Mouse (Mus musculus) hindbrain, postnatal 0 days (tissue): Measurements from ENCODE around the gene Vamp9. TPM values are rescaled to one million over a fixed set of nuclear protein-coding genes. Genes with fewer than 3 reads are reported as not detected.

Experiments
- ATAC-seq: fragments of 200-750 bp; cut with Nextera tagmentation; 2 replicates; pipeline ENCODE4 v1.8.0; 2017; ENCODE audit warnings: mild to moderate bottlenecking, moderate TSS enrichment, moderate library complexity
- DNase-seq: peaks from one replicate; pipeline ENCODE4 v3.0.0-alpha.2; 2015; ENCODE audit warnings: low spot score
- H3K27ac ChIP-seq: fragments of 300-500 bp; sonication (generic); 2 replicates; pipeline ENCODE4 v1.5.1; 2014; ENCODE audit warnings: mild to moderate bottlenecking
- H3K27me3 ChIP-seq: fragments of 300-500 bp; sonication (generic); 2 replicates; pipeline ENCODE4 v1.6.1; 2014; ENCODE audit warnings: low read length, mixed read lengths; ENCODE audit not compliant: insufficient read depth
- H3K36me3 ChIP-seq: fragments of 300-500 bp; sonication (generic); 2 replicates; pipeline ENCODE4 v1.6.1; 2014; ENCODE audit warnings: low read length, mixed read lengths; ENCODE audit not compliant: insufficient read depth
- H3K4me1 ChIP-seq: fragments of 300-500 bp; sonication (generic); 2 replicates; pipeline ENCODE4 v1.6.1; 2014; ENCODE audit warnings: antibody characterized with exemption, low read length, mixed read lengths; ENCODE audit not compliant: insufficient read depth
- H3K4me2 ChIP-seq: fragments of 300-500 bp; sonication (generic); 2 replicates; pipeline ENCODE4 v1.6.1; 2014; ENCODE audit warnings: low read depth, mild to moderate bottlenecking, low read length, moderate library complexity, mixed read lengths
- H3K4me3 ChIP-seq: fragments of 300-500 bp; sonication (generic); 2 replicates; pipeline ENCODE4 v1.5.1; 2014; ENCODE audit warnings: low read length
- H3K9ac ChIP-seq: fragments of 300-500 bp; sonication (generic); replicated peaks from 2 replicates; pipeline ENCODE4 v1.6.1; 2014; ENCODE audit warnings: mild to moderate bottlenecking, low read length, moderate library complexity, mixed read lengths
- H3K9me3 ChIP-seq: fragments of 300-500 bp; sonication (generic); 2 replicates; pipeline ENCODE4 v1.6.1; 2016; ENCODE audit warnings: low read length, mixed read lengths
- CTCF ChIP-seq: IDR thresholded peaks from 2 replicates; pipeline ENCODE4 v1.5.1; 2016; ENCODE audit warnings: antibody characterized with exemption, control low read depth, low read depth
- WGBS: fragments of 180-500 bp; shearing (Covaris S2); extraction: QIAGEN DNeasy Blood & Tissue Kit; methylation state at CpG from one replicate; pipeline ENCODE4 v1.1.7; 2014; 5-methylcytosine and 5-hydroxymethylcytosine counted together
- polyA plus RNA-seq: library from polyadenylated mRNA; unstranded; fragments of >200 nt; fragmentation: Nextera tagmentation; extraction: Ambion mirVana; gene quantifications from 2 replicates; pipeline ENCODE4 v1.2.1, GENCODE M21; 2015
- total RNA-seq: library from RNA; depleted of rRNA; stranded (reverse); fragments of >200 nt; gene quantifications from 2 replicates; pipeline ENCODE4 v1.2.3, GENCODE M21; 2014

Gene Vamp9
- total and polyA plus RNA-seq, 2 experiments from 2014 or later: 0.31 to 1.2 TPM

DNA sequence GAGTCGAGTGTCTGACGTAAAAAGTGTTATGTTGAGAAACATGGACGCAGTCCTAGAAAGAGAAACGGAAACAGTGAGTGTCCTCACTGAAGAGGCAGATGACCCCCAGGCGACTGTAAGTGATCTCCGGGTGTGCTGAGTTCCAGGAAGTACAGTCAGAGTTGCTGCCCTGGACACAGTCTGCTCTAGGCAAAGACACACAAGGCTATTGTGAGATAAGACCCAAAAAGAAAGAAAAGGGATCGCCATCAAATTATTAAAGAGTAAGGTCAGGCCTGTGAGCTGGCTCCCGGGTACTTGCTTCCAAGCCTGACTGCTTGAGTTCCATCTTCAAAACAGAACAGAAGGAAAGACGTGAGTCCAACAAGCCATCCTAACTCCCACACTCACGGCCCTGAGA is 35.2 kb downstream of the Vamp9 start:
- no peaks in the 10 kb centered on the region for H3K36me3 ChIP-seq
- H3K9ac ChIP-seq: no peak overlapping the region
- no peaks in the 10 kb centered on the region for H3K4me1 ChIP-seq
- no peaks in the 10 kb centered on the region for H3K27me3 ChIP-seq
- H3K4me2 ChIP-seq: no peak overlapping the region
- DNase-seq (no peak), ATAC-seq (no peak)
- WGBS: 78% methylated on average over 10 of the region's 10 CpGs
- no peak for TF ChIP-seq CTCF
- H3K9me3 ChIP-seq: no peaks in the 10 kb centered on the region
- H3K27ac ChIP-seq: no peak overlapping the region
- no peak overlapping the region for H3K4me3 ChIP-seq

DNA sequence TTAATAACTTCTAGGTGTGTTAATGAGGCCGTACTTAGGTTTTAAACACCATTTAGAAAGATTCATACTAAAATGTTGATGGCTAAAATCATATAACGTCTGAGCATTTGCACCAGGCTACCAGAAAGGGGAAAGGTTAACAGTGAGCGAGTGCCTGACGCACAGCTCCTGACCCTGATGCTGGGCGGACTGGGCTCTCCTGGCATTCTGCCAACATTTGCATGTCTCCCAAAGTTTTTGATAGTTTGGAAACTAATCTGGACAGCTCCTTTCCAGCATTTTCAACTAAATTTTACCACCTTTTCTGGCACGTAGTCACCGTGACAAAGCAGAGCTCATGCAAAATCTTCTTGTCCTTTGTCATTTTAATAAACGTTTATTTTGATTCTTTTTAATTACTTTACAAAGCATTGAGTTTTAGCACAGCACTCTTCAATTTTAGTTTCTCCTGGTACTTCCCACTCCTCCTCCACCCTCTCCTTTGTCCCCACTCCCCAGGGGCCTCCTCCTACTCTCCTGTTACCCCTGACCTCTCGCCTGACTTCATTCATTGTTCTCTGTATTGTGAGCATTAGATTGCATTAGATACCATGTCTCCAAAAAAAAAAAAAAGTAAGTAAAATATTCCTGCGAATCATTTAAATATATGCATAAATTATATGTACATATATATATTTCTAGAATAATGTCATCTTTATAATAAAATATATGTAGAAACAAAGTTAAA is 35.9 kb downstream of the Vamp9 start:
- ATAC-seq (no peak), DNase-seq (peak; percentile 21)
- Histone ChIP-seq H3K9me3 (no peaks in the 10 kb centered on the region), H3K27ac (no peak overlapping the region), H3K4me2 (no peak overlapping the region), H3K36me3 (no peaks in the 10 kb centered on the region), H3K4me3 (no peak overlapping the region), H3K4me1 (no peaks in the 10 kb centered on the region), H3K27me3 (no peaks in the 10 kb centered on the region), H3K9ac (no peak overlapping the region)
- 36% methylated on average over 10 of the region's 10 CpGs for WGBS
- no peak for TF ChIP-seq CTCF

GRCm38 (mm10) chr5:99952513-99952912 is 46.5 kb downstream of the Vamp9 start:
- TF ChIP-seq CTCF: no peak
- no peak overlapping the region for H3K9ac ChIP-seq
- H3K4me1 ChIP-seq: no peaks in the 10 kb centered on the region
- ATAC-seq (no peak), DNase-seq (no peak)
- no peaks in the 10 kb centered on the region for H3K36me3 ChIP-seq
- no peak overlapping the region for H3K4me3 ChIP-seq
- no peaks in the 10 kb centered on the region for H3K9me3 ChIP-seq
- no peaks in the 10 kb centered on the region for H3K27me3 ChIP-seq
- H3K27ac ChIP-seq: no peak overlapping the region
- WGBS: 85% methylated on average over 5 of the region's 5 CpGs
- no peak overlapping the region for H3K4me2 ChIP-seq

DNA sequence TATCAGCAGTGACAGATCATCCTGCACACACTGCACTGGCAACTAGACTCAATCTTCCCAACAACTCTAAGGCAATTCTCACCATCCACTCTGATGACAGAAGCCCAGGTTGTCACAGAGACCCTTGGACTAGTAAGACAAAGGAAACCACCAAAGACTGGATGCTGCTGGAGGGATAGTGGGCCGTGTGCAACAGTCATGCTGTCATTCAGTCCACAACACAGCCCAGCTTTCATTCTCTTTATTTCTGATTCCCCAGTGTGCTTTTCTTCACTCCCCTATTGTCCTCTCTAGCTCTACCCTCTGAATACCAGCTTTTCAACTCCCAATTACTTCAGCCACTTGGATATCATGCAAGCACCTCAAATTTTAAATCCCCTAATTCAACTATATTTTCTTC is 47.8 kb downstream of the Vamp9 start:
- DNase-seq (no peak), ATAC-seq (peak; percentile 62; the same call in 1 of the 2 replicates)
- Histone ChIP-seq H3K36me3 (peaks cover 5% of the 10 kb centered on the region; the same call in 1 of the 2 replicates), H3K27ac (no peak overlapping the region), H3K4me3 (no peak overlapping the region), H3K27me3 (no peaks in the 10 kb centered on the region), H3K9ac (no peak overlapping the region), H3K4me2 (no peak overlapping the region), H3K9me3 (no peaks in the 10 kb centered on the region), H3K4me1 (no peaks in the 10 kb centered on the region)
- TF ChIP-seq CTCF: no peak
- WGBS: 17% methylated on average over 1 of the region's 1 CpGs

- ATAC-seq: no peak
- no peak overlapping the region for H3K4me3 ChIP-seq
These were observed 52.6 kb downstream of the Vamp9 start for GRCm38 (mm10) chr5:99958666-99959065.

GRCm38 (mm10) chr5:99959236-99959936 is 53.3 kb downstream of the Vamp9 start:
- Histone ChIP-seq H3K9me3 (no peaks in the 10 kb centered on the region), H3K4me2 (no peak overlapping the region), H3K4me3 (no peak overlapping the region), H3K4me1 (no peaks in the 10 kb centered on the region), H3K9ac (no peak overlapping the region), H3K27me3 (no peaks in the 10 kb centered on the region), H3K36me3 (peaks cover 28% of the 10 kb centered on the region), H3K27ac (no peak overlapping the region)
- 68% methylated on average over 2 of the region's 2 CpGs for WGBS
- DNase-seq: no peak
- no peak for TF ChIP-seq CTCF
- ATAC-seq: no peak

More at GRCm38 (mm10) chr5:99958666-99959065, 52.6 kb downstream of the Vamp9 start:
- no peak overlapping the region for H3K4me2 ChIP-seq
- no peak for DNase-seq
- WGBS: 91% methylated on average over 1 of the region's 1 CpGs
- no peaks in the 10 kb centered on the region for H3K4me1 ChIP-seq
- no peaks in the 10 kb centered on the region for H3K27me3 ChIP-seq
- no peak for TF ChIP-seq CTCF
- no peaks in the 10 kb centered on the region for H3K9me3 ChIP-seq
- H3K27ac ChIP-seq: no peak overlapping the region
- H3K9ac ChIP-seq: no peak overlapping the region
- peaks cover 22% of the 10 kb centered on the region for H3K36me3 ChIP-seq

DNA sequence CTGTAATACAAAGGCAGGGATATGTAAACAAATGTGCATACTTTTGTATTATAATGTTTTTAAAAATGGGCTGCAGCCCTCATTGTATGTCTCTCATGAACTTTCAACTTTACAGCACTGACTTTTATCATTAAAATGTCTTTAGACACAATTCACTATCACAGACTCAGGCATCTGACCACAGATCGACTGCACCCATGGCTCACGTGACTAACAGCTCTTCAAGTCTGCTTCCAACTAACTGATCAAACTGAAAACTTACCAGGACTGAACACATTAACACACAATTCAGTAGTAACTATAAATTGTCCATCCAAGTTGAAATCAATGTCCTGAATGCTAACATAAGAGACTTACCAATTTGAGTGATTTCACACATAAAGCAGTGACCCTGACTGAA is 53.9 kb downstream of the Vamp9 start:
- H3K27ac ChIP-seq: no peak overlapping the region
- TF ChIP-seq CTCF: no peak
- no peaks in the 10 kb centered on the region for H3K27me3 ChIP-seq
- no peak for ATAC-seq
- H3K9ac ChIP-seq: no peak overlapping the region
- DNase-seq: no peak
- no peak overlapping the region for H3K4me3 ChIP-seq
- 75% methylated on average over 2 of the region's 2 CpGs for WGBS
- no peaks in the 10 kb centered on the region for H3K4me1 ChIP-seq
- H3K36me3 ChIP-seq: peaks cover 29% of the 10 kb centered on the region
- no peaks in the 10 kb centered on the region for H3K9me3 ChIP-seq
- no peak overlapping the region for H3K4me2 ChIP-seq
